Mouse (Mus musculus) CH12.LX (cell line): ENCODE data around the gene D630003M21Rik. TPM values are rescaled to one million over a fixed set of nuclear protein-coding genes. Genes with fewer than 3 reads are reported as not detected.

ENCODE experiments used
- DNase-seq: peaks from one replicate; pipeline ENCODE4 v3.0.0-alpha.2; 2013; ENCODE audit errors: extremely low read depth
- H3K27ac ChIP-seq: 2 replicates; pipeline ENCODE4 v1.5.1; 2012; ENCODE audit warnings: low read depth, mild to moderate bottlenecking, control low read depth, moderate library complexity; ENCODE audit not compliant: insufficient read depth
- H3K27me3 ChIP-seq: replicated peaks from 2 replicates; pipeline ENCODE3; 2012; ENCODE audit warnings: inconsistent platforms
- H3K36me3 ChIP-seq, 2 experiments: replicated peaks in 1 of 2; 2 replicates each; pipeline versions ENCODE3 to v1.6.1; 2012; ENCODE audit warnings: inconsistent platforms in 1 of 2, low read length in 1 of 2, mild to moderate bottlenecking in 1 of 2, mixed read lengths in 1 of 2, moderate library complexity in 1 of 2; ENCODE audit not compliant: control insufficient read depth in 1 of 2, insufficient read depth in 1 of 2
- H3K4me1 ChIP-seq, 2 experiments: 2 replicates each; pipeline ENCODE4 v1.6.1; 2012; ENCODE audit warnings: inconsistent platforms in 1 of 2, moderate library complexity in 1 of 2; ENCODE audit not compliant: insufficient read depth in 2 of 2, control insufficient read depth in 1 of 2
- H3K4me2 ChIP-seq: 2 replicates; pipeline ENCODE4 v1.6.1; 2012; ENCODE audit warnings: low read depth, mild to moderate bottlenecking, control low read depth; ENCODE audit not compliant: poor library complexity, insufficient read depth, severe bottlenecking
- H3K4me3 ChIP-seq, 3 experiments: fragments of 150-350 bp in 1 of 3; sonication (generic) in 1 of 3; replicated peaks in 1 of 3; 2 replicates each; pipeline versions ENCODE3 to v1.5.1; 2011 to 2012; ENCODE audit warnings: low read depth in 2 of 3, low read length in 2 of 3, mild to moderate bottlenecking in 2 of 3, moderate library complexity in 2 of 3, control low read depth in 1 of 3, improper control_type of control experiment in 1 of 3, inconsistent platforms in 1 of 3, mixed read lengths in 1 of 3; ENCODE audit not compliant: poor library complexity in 1 of 3
- H3K79me2 ChIP-seq: replicated peaks from 2 replicates; pipeline ENCODE4 v1.6.1; 2012; ENCODE audit warnings: mild to moderate bottlenecking, moderate library complexity; ENCODE audit not compliant: control insufficient read depth, poor library complexity, insufficient read depth, severe bottlenecking; ENCODE audit errors: extremely low read depth
- H3K9ac ChIP-seq: 2 replicates; pipeline ENCODE4 v1.6.1; 2012; ENCODE audit warnings: low read depth, mild to moderate bottlenecking, control low read depth, moderate library complexity; ENCODE audit not compliant: insufficient read depth
- H3K9me3 ChIP-seq: replicated peaks from 2 replicates; pipeline ENCODE3; 2012; ENCODE audit warnings: low read length, inconsistent platforms, mixed read lengths
- BHLHE40 ChIP-seq: IDR thresholded peaks from 2 replicates; pipeline ENCODE4 v1.6.1; 2011; ENCODE audit warnings: mild to moderate bottlenecking, low read depth, low read length, improper control_type of control experiment
- CHD2 ChIP-seq: IDR thresholded peaks from 2 replicates; pipeline ENCODE4 v1.6.1; 2011; ENCODE audit warnings: low read length, improper control_type of control experiment
- CTCF ChIP-seq, 2 experiments: IDR thresholded peaks in 1 of 2; conservative IDR thresholded peaks in 1 of 2; 2 replicates each; pipeline ENCODE4 v1.5.1; 2011 to 2012; ENCODE audit warnings: low read depth in 2 of 2, low read length in 2 of 2, improper control_type of control experiment in 1 of 2, inconsistent platforms in 1 of 2, mild to moderate bottlenecking in 1 of 2, moderate library complexity in 1 of 2
- E2F4 ChIP-seq: IDR thresholded peaks from 2 replicates; pipeline ENCODE4 v1.6.1; 2011; ENCODE audit warnings: low read depth, low read length, improper control_type of control experiment; ENCODE audit not compliant: insufficient replicate concordance
- ELF1 ChIP-seq: IDR thresholded peaks from 2 replicates; pipeline ENCODE4 v1.6.1; 2014; ENCODE audit warnings: low read depth, mild to moderate bottlenecking, inconsistent platforms, low read length, improper control_type of control experiment
- EP300 ChIP-seq: IDR thresholded peaks from 2 replicates; pipeline ENCODE4 v1.6.1; 2011; ENCODE audit warnings: low read length, improper control_type of control experiment
- JUND ChIP-seq: conservative IDR thresholded peaks from 2 replicates; pipeline ENCODE4 v1.6.1; 2011; ENCODE audit warnings: low read depth, low read length, improper control_type of control experiment
- KAT2A ChIP-seq: IDR thresholded peaks from 2 replicates; pipeline ENCODE4 v1.6.1; 2012; ENCODE audit warnings: low read length, improper control_type of control experiment, inconsistent platforms; ENCODE audit not compliant: insufficient replicate concordance
- MAFK ChIP-seq: IDR thresholded peaks from 2 replicates; pipeline ENCODE4 v1.6.1; 2011; ENCODE audit warnings: low read length, improper control_type of control experiment; ENCODE audit not compliant: insufficient replicate concordance
- MAX ChIP-seq: IDR thresholded peaks from 2 replicates; pipeline ENCODE4 v1.6.1; 2011; ENCODE audit warnings: low read length, improper control_type of control experiment
- MAZ ChIP-seq: IDR thresholded peaks from 2 replicates; pipeline ENCODE4 v1.6.1; 2012; ENCODE audit warnings: low read depth, mild to moderate bottlenecking, inconsistent platforms, low read length, improper control_type of control experiment, moderate library complexity
- MEF2A ChIP-seq: IDR thresholded peaks from 2 replicates; pipeline ENCODE4 v1.6.1; 2014; ENCODE audit warnings: low read depth, mild to moderate bottlenecking, inconsistent platforms, low read length, improper control_type of control experiment, borderline replicate concordance
- MYC ChIP-seq: IDR thresholded peaks from 2 replicates; pipeline ENCODE4 v1.6.1; 2011; ENCODE audit warnings: low read depth, mild to moderate bottlenecking, improper control_type of control experiment, low read length
- NELFE ChIP-seq: IDR thresholded peaks from 2 replicates; pipeline ENCODE4 v1.6.1; 2011; ENCODE audit warnings: low read depth, low read length, improper control_type of control experiment
- POLR2A ChIP-seq: IDR thresholded peaks from 2 replicates; pipeline ENCODE4 v1.6.1; 2011; ENCODE audit warnings: low read depth, mild to moderate bottlenecking, improper control_type of control experiment, low read length
- RAD21 ChIP-seq: IDR thresholded peaks from 2 replicates; pipeline ENCODE4 v1.6.1; 2011; ENCODE audit warnings: low read depth, mild to moderate bottlenecking, low read length, improper control_type of control experiment, moderate library complexity
- SIN3A ChIP-seq: IDR thresholded peaks from 2 replicates; pipeline ENCODE4 v1.6.1; 2012; ENCODE audit warnings: low read length, improper control_type of control experiment, inconsistent platforms
- SMC3 ChIP-seq: IDR thresholded peaks from 2 replicates; pipeline ENCODE4 v1.6.1; 2011; ENCODE audit warnings: low read depth, low read length, improper control_type of control experiment
- TBP ChIP-seq: conservative IDR thresholded peaks from 2 replicates; pipeline ENCODE4 v1.6.1; 2011; ENCODE audit warnings: low read depth, low read length, improper control_type of control experiment
- TCF12 ChIP-seq: IDR thresholded peaks from 2 replicates; pipeline ENCODE4 v1.6.1; 2014; ENCODE audit warnings: low read depth, mild to moderate bottlenecking, inconsistent platforms, low read length, improper control_type of control experiment
- USF1 ChIP-seq: IDR thresholded peaks from 2 replicates; pipeline ENCODE4 v1.6.1; 2014; ENCODE audit warnings: low read depth, mild to moderate bottlenecking, inconsistent platforms, low read length, improper control_type of control experiment
- USF2 ChIP-seq: conservative IDR thresholded peaks from 2 replicates; pipeline ENCODE4 v1.6.1; 2011; ENCODE audit warnings: low read depth, low read length, improper control_type of control experiment
- ZC3H11A ChIP-seq: IDR thresholded peaks from 2 replicates; pipeline ENCODE4 v1.6.1; 2012; ENCODE audit warnings: low read depth, mild to moderate bottlenecking, inconsistent platforms, low read length, improper control_type of control experiment
- ZKSCAN1 ChIP-seq: IDR thresholded peaks from 2 replicates; pipeline ENCODE4 v1.6.1; 2012; ENCODE audit warnings: low read depth, inconsistent platforms, low read length, improper control_type of control experiment, borderline replicate concordance
- dilution Hi-C: fragments of 300-500 bp; cut with MboI; formaldehyde crosslinking; loops from 2 replicates; pipeline ENCODE4 v1.14.3; 2020; ENCODE audit warnings: low sequenced_read_pairs; ENCODE audit not compliant: extremely low pct_unique_long_range_greater_than_20kb, extremely low pct_ligation_motif_present
- in situ Hi-C: fragments of 300-500 bp; cut with MboI; formaldehyde crosslinking; loops from 3 replicates; pipeline ENCODE4 v1.14.3; 2019; ENCODE audit warnings: low sequenced_read_pairs, low pct_ligation_motif_present, low pct_unique_long_range_greater_than_20kb, mixed read lengths
- polyA plus RNA-seq: library from polyadenylated mRNA; unstranded; fragments of >175 nt; gene quantifications from 2 replicates; pipeline ENCODE4 v1.2.1, GENCODE M21; 2012; ENCODE audit warnings: low read depth; ENCODE audit not compliant: insufficient read length
- total RNA-seq, 2 experiments: library from RNA; depleted of rRNA; stranded (reverse); fragments of 300-350 nt in 1 of 2; fragments of >200 nt in 1 of 2; gene quantifications; 2 replicates each; pipeline ENCODE4 v1.2.3; 2012 to 2014

Gene D630003M21Rik
- total and polyA plus RNA-seq, 3 experiments: 0.23 to 1.4 (median 0.93) TPM

DNA sequence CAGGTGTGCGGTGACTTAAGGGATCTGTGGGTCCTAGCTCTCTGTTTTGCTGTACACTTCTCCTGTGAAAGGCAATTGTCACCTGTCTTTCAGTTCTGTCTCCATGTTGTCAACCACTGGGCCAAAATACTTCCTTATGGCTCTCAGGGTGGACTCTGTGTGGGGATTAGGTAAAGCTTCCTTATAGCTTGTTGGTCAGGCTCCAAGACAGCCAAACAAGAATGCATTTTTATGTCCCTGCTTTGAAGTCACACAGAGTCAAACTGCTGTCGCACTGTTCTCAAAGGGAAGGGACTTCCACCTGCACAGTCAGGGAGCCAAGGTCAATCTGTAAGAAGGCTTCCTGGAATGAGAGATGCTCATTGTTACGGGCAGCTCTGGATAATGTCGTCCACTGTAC is 50.9 kb downstream of the D630003M21Rik start:
- Histone ChIP-seq H3K36me3 (no peaks in the 10 kb centered on the region), H3K4me1 (peaks cover 16 to 39% of the 10 kb centered on the region in 2 experiments), H3K79me2 (no peaks in the 10 kb centered on the region), H3K9ac (no peak overlapping the region), H3K4me3 (no peak overlapping the region), H3K9me3 (peaks cover 12% of the 10 kb centered on the region), H3K27ac (no peak overlapping the region), H3K4me2 (no peak overlapping the region), H3K27me3 (peaks cover 39% of the 10 kb centered on the region)
- in situ Hi-C loops: no loop called here
- dilution Hi-C loops: no loop called here
- no peak for DNase-seq
- TF ChIP-seq MAFK (no peak), SMC3 (no peak), ZKSCAN1 (no peak), MYC (no peak), ZC3H11A (no peak), SIN3A (no peak), KAT2A (no peak), TBP (no peak), CHD2 (no peak), JUND (no peak)

DNA sequence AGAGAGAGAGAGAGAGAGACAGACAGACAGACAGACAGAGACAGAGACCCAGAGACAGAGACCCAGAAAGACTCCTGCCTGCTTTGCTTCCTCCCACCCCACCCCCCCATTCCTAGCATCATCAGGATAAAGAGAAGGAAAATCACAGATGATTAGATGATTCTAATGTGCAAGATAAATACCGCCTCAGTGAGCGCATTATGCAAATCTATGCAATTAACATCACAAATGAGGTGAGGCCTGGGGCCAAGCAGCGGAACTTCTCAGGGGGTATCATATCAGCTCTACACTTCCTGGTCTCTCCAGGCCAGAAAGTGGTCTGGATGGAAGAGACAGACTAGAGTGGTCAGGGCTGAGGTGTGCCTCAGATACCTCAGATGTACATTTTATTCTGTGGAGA is 51.4 kb downstream of the D630003M21Rik start:
- H3K4me1 ChIP-seq: peaks cover 16 to 39% of the 10 kb centered on the region in 2 experiments
- no peak for TF ChIP-seq MAFK
- TF ChIP-seq CTCF (conservative IDR thresholded peaks at IDR 0.05 in 1 of 2, IDR thresholded peaks at IDR 0.05 in 1 of 2; ENCODE audit: low read depth in 2 of 2, low read length in 2 of 2): no peak
- TF ChIP-seq EP300: no peak
- no peak for TF ChIP-seq E2F4
- in situ Hi-C loops (no loop called here), dilution Hi-C loops (no loop called here)
- peaks cover 12% of the 10 kb centered on the region for H3K9me3 ChIP-seq
- H3K79me2 ChIP-seq: no peaks in the 10 kb centered on the region
- H3K4me3 ChIP-seq: no peak overlapping the region
- no peak overlapping the region for H3K4me2 ChIP-seq
- no peak for DNase-seq
- no peak overlapping the region for H3K27ac ChIP-seq
- H3K27me3 ChIP-seq: peaks cover 39% of the 10 kb centered on the region
- H3K9ac ChIP-seq: no peak overlapping the region
- no peaks in the 10 kb centered on the region for H3K36me3 ChIP-seq

DNA sequence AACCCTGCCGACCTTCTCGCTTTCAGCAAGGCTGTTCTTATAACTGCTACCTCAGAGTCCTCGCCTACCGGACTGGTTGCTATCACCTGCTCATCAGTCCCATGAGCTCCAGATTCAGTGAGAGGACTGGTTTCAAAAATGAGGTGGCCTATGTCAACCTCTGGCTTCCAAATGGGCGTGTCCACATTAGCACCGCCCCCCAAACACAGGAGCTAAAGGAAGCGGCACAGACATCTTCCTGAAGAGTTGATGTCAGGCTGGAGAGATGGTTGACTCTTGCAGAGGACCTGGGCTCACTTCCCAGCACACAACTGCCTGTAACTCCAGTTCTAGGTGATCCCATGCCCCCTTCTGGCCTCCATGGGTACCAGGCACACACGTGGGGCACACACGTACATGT is 52.3 kb downstream of the D630003M21Rik start:
- H3K4me2 ChIP-seq: no peak overlapping the region
- peaks cover 15% of the 10 kb centered on the region for H3K9me3 ChIP-seq
- no peak for TF ChIP-seq EP300
- no peak for TF ChIP-seq ELF1
- no peak for TF ChIP-seq SMC3
- TF ChIP-seq E2F4: no peak
- no peak for TF ChIP-seq NELFE
- no peak for TF ChIP-seq USF2
- no peak for TF ChIP-seq POLR2A
- TF ChIP-seq KAT2A: no peak
- TF ChIP-seq MAX: no peak
- no peak for TF ChIP-seq USF1
- TF ChIP-seq MAZ: no peak
- no peak for TF ChIP-seq TCF12
- no peak for TF ChIP-seq RAD21
- no peak for TF ChIP-seq BHLHE40
- no peak for TF ChIP-seq MEF2A
- TF ChIP-seq MAFK: no peak
- DNase-seq: no peak
- H3K9ac ChIP-seq: no peak overlapping the region
- dilution Hi-C loops: no loop called here
- no peaks in the 10 kb centered on the region for H3K79me2 ChIP-seq
- peaks cover 34% of the 10 kb centered on the region for H3K27me3 ChIP-seq
- no peak overlapping the region for H3K27ac ChIP-seq
- in situ Hi-C loops: no loop called here
- H3K4me3 ChIP-seq: no peak overlapping the region
- H3K4me1 ChIP-seq: peaks cover 16 to 33% of the 10 kb centered on the region in 2 experiments
- no peaks in the 10 kb centered on the region for H3K36me3 ChIP-seq
